Mouse (Mus musculus) neural tube, embryonic 15.5 days (tissue): ENCODE measurements around the gene Aars2. TPM values are rescaled to one million over a fixed set of nuclear protein-coding genes. Genes with fewer than 3 reads are reported as not detected.

ENCODE experiments used
- ATAC-seq: fragments of 200-750 bp; cut with Nextera tagmentation; 2 replicates; pipeline ENCODE4 v1.8.0; 2017; ENCODE audit warnings: mild to moderate bottlenecking, moderate TSS enrichment, moderate library complexity; ENCODE audit not compliant: low FRiP score
- H3K27ac ChIP-seq: fragments of 300-500 bp; sonication (generic); replicated peaks from 2 replicates; pipeline ENCODE4 v1.5.1; 2015; ENCODE audit warnings: mild to moderate bottlenecking, inconsistent platforms
- H3K27me3 ChIP-seq: fragments of 300-500 bp; sonication (generic); replicated peaks from 2 replicates; pipeline ENCODE4 v1.6.1; 2015; ENCODE audit warnings: inconsistent platforms
- H3K36me3 ChIP-seq: fragments of 300-500 bp; sonication (generic); 2 replicates; pipeline ENCODE4 v1.6.1; 2015; ENCODE audit warnings: inconsistent platforms
- H3K4me1 ChIP-seq: fragments of 300-500 bp; sonication (generic); 2 replicates; pipeline ENCODE4 v1.6.1; 2015; ENCODE audit warnings: inconsistent platforms
- H3K4me2 ChIP-seq: fragments of 300-500 bp; sonication (generic); 2 replicates; pipeline ENCODE4 v1.6.1; 2015; ENCODE audit warnings: inconsistent platforms, mild to moderate bottlenecking, moderate library complexity
- H3K4me3 ChIP-seq: fragments of 300-500 bp; sonication (generic); replicated peaks from 2 replicates; pipeline ENCODE4 v1.5.1; 2015; ENCODE audit warnings: mild to moderate bottlenecking, inconsistent platforms
- H3K9ac ChIP-seq: fragments of 300-500 bp; sonication (generic); replicated peaks from 2 replicates; pipeline ENCODE4 v1.6.1; 2015; ENCODE audit warnings: mild to moderate bottlenecking, inconsistent platforms
- H3K9me3 ChIP-seq: fragments of 300-500 bp; sonication (generic); replicated peaks from 2 replicates; pipeline ENCODE4 v1.6.1; 2016; ENCODE audit warnings: inconsistent platforms
- WGBS: fragments of 180-500 bp; shearing (Covaris S2); methylation state at CpG from one replicate; pipeline ENCODE4 v1.1.7; 2015; ENCODE audit warnings: mixed read lengths; 5-methylcytosine and 5-hydroxymethylcytosine counted together
- polyA plus RNA-seq: library from polyadenylated mRNA; unstranded; fragments of >200 nt; fragmentation: Nextera tagmentation; extraction: Ambion mirVana; gene quantifications from 2 replicates; pipeline ENCODE4 v1.2.1, GENCODE M21; 2015

Aars2 gene
- 18.0 and 19.4 TPM in 2 replicates for polyA plus RNA-seq

DNA sequence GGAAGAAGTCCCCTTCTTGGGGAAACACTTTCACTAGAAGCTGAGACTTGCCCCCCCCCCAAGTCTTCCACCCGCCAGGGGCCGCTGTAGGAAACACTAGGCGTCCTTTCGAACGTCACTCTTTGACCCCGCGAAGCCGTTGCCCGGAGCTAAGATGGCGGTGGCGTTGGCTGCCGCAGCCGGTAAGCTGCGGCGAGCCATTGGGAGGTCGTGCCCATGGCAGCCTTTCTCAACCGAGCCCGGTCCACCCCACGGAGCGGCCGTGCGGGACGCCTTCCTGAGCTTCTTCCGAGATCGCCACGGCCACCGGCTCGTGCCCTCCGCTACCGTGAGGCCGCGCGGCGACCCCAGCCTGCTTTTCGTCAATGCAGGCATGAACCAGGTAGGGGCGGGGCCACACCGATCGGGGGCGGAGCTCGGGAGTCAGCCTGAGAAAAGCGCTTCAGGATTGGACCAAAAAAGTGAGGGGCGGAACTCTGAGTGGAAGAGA lies at the start of gene Aars2:
Gene Aars2, plus strand, starts transcription at position 142 of the 490 bp plus-strand sequence.
- H3K9me3 ChIP-seq = no peaks in the 10 kb centered on the region
- H3K4me1 ChIP-seq = peaks cover 18% of the 10 kb centered on the region
- peak within 1 kb of the TSS; percentile 85 for H3K9ac ChIP-seq
- peaks cover 29% of the 10 kb centered on the region for H3K36me3 ChIP-seq
- WGBS = under 1% methylated on average over 42 of the region's 42 CpGs
- peak within 1 kb of the TSS; percentile 54 for H3K4me2 ChIP-seq
- no peaks in the 10 kb centered on the region for H3K27me3 ChIP-seq
- peak within 1 kb of the TSS; percentile 93 for H3K4me3 ChIP-seq
- peak; percentile 97 for ATAC-seq
- H3K27ac ChIP-seq = peak within 1 kb of the TSS; percentile 98

DNA sequence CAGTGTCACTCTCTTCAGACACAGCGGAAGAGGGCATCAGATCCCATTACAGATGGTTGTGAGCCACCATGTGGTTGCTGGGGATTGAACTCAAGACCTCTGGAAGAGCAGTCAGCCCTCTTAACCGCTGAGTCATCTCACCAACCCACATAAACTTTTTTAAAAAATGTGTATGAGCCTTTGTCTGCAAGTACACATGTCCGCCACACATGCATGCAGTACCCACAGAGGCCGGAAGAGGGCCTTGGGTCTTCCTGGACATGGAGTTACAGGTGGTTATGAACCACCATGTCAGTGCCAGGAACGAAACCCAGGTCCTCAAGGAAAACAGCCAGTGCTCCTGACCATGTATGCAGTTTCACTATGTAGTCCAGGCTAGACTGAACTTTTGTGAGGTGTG lies 49.2 kb upstream of the Aars2 start:
- H3K27me3 ChIP-seq = no peaks in the 10 kb centered on the region
- no peaks in the 10 kb centered on the region for H3K9me3 ChIP-seq
- WGBS = 91% methylated on average over 5 of the region's 5 CpGs
- H3K4me3 ChIP-seq = no peak overlapping the region
- H3K36me3 ChIP-seq = no peaks in the 10 kb centered on the region
- no peak for ATAC-seq
- H3K4me2 ChIP-seq = no peak overlapping the region
- H3K4me1 ChIP-seq = peaks cover 7% of the 10 kb centered on the region
- H3K27ac ChIP-seq = no peak overlapping the region
- H3K9ac ChIP-seq = no peak overlapping the region

GRCm38 (mm10) chr17:45458516-45458915 lies 48.1 kb upstream of the Aars2 start:
- Histone ChIP-seq H3K9ac (no peak overlapping the region), H3K4me3 (no peak overlapping the region), H3K4me2 (no peak overlapping the region), H3K36me3 (no peaks in the 10 kb centered on the region), H3K27me3 (no peaks in the 10 kb centered on the region), H3K27ac (no peak overlapping the region), H3K4me1 (peaks cover 7% of the 10 kb centered on the region), H3K9me3 (no peaks in the 10 kb centered on the region)
- WGBS = 90% methylated on average over 4 of the region's 4 CpGs
- ATAC-seq = no peak

DNA sequence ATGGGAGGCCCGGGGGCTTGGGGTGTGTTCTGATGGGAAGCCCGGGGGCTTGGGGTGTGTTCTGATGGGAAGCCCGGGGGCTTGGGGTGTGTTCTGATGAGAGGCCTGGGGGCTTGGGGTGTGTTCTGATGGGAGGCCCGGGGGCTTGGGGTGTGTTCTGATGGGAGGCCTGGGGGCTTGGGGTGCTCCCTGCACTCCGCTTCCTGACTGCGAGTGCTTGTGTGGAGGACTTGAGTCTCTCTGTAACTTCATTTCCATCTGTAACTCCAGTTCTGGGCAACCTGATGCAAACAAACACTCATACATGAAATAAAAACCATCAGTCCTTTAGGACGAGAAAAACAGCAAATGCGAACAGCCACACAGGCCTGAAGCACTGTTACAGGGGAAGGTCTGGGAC lies 47.6 kb upstream of the Aars2 start:
- no peaks in the 10 kb centered on the region for H3K9me3 ChIP-seq
- no peak overlapping the region for H3K4me2 ChIP-seq
- H3K4me1 ChIP-seq = peaks cover 7% of the 10 kb centered on the region
- H3K27me3 ChIP-seq = no peaks in the 10 kb centered on the region
- H3K9ac ChIP-seq = no peak overlapping the region
- H3K36me3 ChIP-seq = no peaks in the 10 kb centered on the region
- ATAC-seq = no peak
- WGBS = 91% methylated on average over 8 of the region's 8 CpGs
- no peak overlapping the region for H3K4me3 ChIP-seq
- H3K27ac ChIP-seq = no peak overlapping the region

DNA sequence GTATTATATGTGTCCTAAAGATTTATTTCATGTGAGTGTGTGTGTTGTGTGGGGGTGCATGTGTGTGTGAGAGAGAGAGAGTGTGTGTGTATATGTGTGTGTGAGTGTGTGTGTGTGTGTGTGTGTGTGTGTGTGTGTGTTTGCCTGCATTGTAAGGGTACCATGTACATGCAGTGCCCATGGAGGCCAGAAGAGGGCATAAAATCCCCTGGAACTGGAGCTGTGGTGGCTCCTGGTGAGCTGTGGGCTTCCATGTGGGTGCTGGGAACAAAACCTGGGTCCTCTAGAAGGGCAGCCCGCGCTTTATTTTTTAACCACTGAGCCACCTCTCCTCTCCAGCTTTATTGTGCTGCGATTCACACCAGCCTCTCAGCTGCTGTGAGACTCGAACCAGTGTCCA lies 44.1 kb upstream of the Aars2 start:
- ATAC-seq = no peak
- WGBS = 94% methylated on average over 4 of the region's 4 CpGs
- no peaks in the 10 kb centered on the region for H3K27me3 ChIP-seq
- H3K9ac ChIP-seq = no peak overlapping the region
- H3K4me2 ChIP-seq = no peak overlapping the region
- H3K9me3 ChIP-seq = no peaks in the 10 kb centered on the region
- no peaks in the 10 kb centered on the region for H3K36me3 ChIP-seq
- no peak overlapping the region for H3K27ac ChIP-seq
- no peaks in the 10 kb centered on the region for H3K4me1 ChIP-seq
- H3K4me3 ChIP-seq = no peak overlapping the region

DNA sequence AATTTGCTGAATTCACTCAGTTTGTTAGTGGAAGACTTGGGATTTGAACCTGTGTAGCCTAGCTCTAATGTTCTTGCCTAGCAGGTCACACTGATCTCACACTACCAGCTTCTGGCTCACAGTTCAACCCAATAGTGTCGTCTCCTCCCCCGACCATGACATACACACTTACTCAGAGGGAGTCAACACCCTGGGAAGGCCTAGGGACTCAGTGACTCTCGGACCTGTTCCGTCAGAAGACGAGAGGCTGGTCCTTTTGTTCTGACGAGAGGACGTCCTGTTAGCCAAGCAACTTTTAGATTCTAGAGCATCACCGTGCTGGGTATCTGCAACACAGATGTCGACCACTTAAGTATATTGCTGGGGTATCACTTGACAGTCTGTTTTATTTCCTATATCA lies 42.4 kb upstream of the Aars2 start:
- WGBS = 90% methylated on average over 9 of the region's 9 CpGs
- Histone ChIP-seq H3K4me3 (no peak overlapping the region), H3K4me1 (no peaks in the 10 kb centered on the region), H3K9me3 (no peaks in the 10 kb centered on the region), H3K36me3 (no peaks in the 10 kb centered on the region), H3K27ac (no peak overlapping the region), H3K4me2 (no peak overlapping the region), H3K27me3 (no peaks in the 10 kb centered on the region), H3K9ac (no peak overlapping the region)
- no peak for ATAC-seq

- H3K4me2 ChIP-seq = no peak overlapping the region
- no peaks in the 10 kb centered on the region for H3K9me3 ChIP-seq
- no peaks in the 10 kb centered on the region for H3K4me1 ChIP-seq
- no peak overlapping the region for H3K9ac ChIP-seq
- H3K36me3 ChIP-seq = no peaks in the 10 kb centered on the region
- WGBS = 70% methylated on average over 2 of the region's 2 CpGs
- no peaks in the 10 kb centered on the region for H3K27me3 ChIP-seq
- no peak overlapping the region for H3K27ac ChIP-seq
- H3K4me3 ChIP-seq = no peak overlapping the region
- ATAC-seq = no peak
These were observed 39.9 kb upstream of the Aars2 start for GRCm38 (mm10) chr17:45466701-45467100.

DNA sequence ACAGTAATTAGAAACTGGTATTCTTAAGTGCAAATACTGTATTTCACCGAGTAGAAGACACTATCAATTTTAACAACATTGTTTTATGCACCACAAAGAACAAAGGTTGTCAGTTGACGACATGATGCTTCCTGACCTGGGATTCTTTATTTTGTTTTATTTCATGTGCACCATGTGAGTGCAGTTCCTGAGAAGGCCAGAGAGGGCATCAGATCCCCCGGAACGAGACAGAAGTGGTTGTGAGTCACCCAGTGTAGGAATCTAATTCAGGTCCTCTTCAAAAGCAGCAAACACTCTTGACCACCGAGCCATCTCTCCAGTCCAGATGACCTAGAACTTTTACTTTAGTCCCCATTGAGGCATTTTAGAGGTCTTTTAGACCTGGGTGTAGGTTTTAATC lies 38.3 kb upstream of the Aars2 start:
- WGBS = 78% methylated on average over 5 of the region's 5 CpGs
- ATAC-seq = no peak

GRCm38 (mm10) chr17:45470726-45471125 lies 35.9 kb upstream of the Aars2 start:
- Histone ChIP-seq H3K4me2 (no peak overlapping the region), H3K27me3 (no peaks in the 10 kb centered on the region), H3K4me3 (no peak overlapping the region), H3K4me1 (peaks cover 10% of the 10 kb centered on the region; the same call in 1 of the 2 replicates), H3K27ac (no peak overlapping the region), H3K9me3 (no peaks in the 10 kb centered on the region), H3K9ac (no peak overlapping the region), H3K36me3 (no peaks in the 10 kb centered on the region)
- 89% methylated on average over 7 of the region's 7 CpGs for WGBS
- no peak for ATAC-seq

More for the DNA sequence above, 38.3 kb upstream of the Aars2 start:
- Histone ChIP-seq H3K36me3 (no peaks in the 10 kb centered on the region), H3K27me3 (no peaks in the 10 kb centered on the region), H3K4me2 (no peak overlapping the region), H3K4me3 (no peak overlapping the region), H3K4me1 (no peaks in the 10 kb centered on the region), H3K9me3 (no peaks in the 10 kb centered on the region), H3K27ac (no peak overlapping the region), H3K9ac (no peak overlapping the region)

GRCm38 (mm10) chr17:45473667-45474066 lies 33.0 kb upstream of the Aars2 start:
- no peak for ATAC-seq
- no peak overlapping the region for H3K9ac ChIP-seq

DNA sequence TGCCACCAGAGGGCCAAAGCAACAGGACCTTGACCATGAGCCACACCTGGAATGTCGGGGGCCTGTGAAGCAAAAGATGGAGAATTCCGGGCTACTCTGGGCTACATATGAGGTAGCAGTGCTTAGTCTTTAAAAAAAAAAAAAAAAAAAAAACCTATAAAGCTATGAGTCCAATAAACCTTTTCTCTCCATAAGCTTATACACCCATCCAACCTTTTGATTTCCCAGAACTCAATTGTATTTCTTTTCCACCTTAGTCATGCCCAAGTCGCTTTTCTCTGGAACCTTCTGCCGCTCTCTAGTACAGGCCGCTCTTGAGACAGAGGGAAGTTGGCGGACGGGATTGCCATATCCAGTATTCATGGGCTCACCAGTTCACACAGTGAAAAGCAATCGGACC lies 32.5 kb upstream of the Aars2 start:
- Histone ChIP-seq H3K9me3 (no peaks in the 10 kb centered on the region), H3K36me3 (no peaks in the 10 kb centered on the region), H3K27ac (peak overlapping the region; percentile 71), H3K4me2 (peak overlapping the region; percentile 65), H3K27me3 (0 out of 2 replicates have a peak, but pooled peaks cover 2% of the 10 kb centered on the region), H3K9ac (no peak overlapping the region), H3K4me3 (peak overlapping the region; percentile 42), H3K4me1 (peaks cover 10% of the 10 kb centered on the region; the same call in 1 of the 2 replicates)
- WGBS = 71% methylated on average over 8 of the region's 8 CpGs
- peak; percentile 9; the same call in 1 of the 2 replicates for ATAC-seq

More at GRCm38 (mm10) chr17:45473667-45474066, 33.0 kb upstream of the Aars2 start:
- Histone ChIP-seq H3K4me3 (no peak overlapping the region), H3K27me3 (0 out of 2 replicates have a peak, but pooled peaks cover 2% of the 10 kb centered on the region), H3K36me3 (no peaks in the 10 kb centered on the region), H3K4me2 (no peak overlapping the region), H3K9me3 (no peaks in the 10 kb centered on the region), H3K27ac (no peak overlapping the region), H3K4me1 (peaks cover 10% of the 10 kb centered on the region; the same call in 1 of the 2 replicates)
- WGBS = 85% methylated on average over 6 of the region's 6 CpGs

DNA sequence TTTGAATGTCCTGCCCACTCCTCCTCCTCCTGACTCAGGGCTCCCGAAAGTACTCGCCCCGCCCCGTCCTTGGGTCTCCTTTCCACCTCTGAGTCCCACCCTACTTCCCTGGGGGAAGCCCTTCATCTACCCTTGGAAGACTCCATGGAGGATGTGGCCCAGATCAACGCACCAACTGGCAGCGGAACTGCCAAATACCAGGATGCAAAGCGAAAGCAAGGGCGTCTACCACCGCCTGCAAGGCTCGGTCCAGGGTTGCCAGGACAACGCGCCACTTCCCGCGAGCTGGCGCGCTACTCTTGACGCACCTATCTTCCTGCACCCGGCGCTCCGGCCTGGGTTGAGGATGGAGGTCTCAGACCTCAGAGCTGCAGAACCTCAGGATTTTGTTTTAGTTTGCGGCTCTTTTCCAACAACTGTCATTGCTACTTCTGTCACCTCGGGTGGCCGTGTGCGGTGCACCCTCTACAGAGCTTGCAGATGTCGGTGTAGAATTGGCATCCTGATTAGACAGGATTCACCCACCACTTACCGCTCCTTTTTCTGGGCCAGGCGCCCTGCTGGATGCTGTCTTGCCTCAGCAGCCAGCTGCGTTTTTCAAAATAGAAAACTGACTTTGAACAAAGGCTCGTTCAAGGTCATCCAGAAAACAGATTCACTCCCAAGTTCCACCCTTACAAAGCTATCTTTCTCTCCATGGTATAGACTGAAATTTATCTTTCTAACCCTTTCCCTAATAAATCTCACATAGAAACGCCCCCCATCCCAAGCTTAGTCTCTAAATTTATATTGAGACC lies 31.8 kb upstream of the Aars2 start, which contains the start of gene Spats1:
Gene Spats1, minus strand, starts transcription at position 747 of the 797 bp plus-strand sequence.
- no peaks in the 10 kb centered on the region for H3K36me3 ChIP-seq
- WGBS = 4% methylated on average over 30 of the region's 30 CpGs
- peak within 1 kb of the TSS; percentile 71 for H3K27ac ChIP-seq
- peak; percentile 86 for ATAC-seq
- H3K4me3 ChIP-seq = peak within 1 kb of the TSS; percentile 42
- H3K4me1 ChIP-seq = peaks cover 10% of the 10 kb centered on the region; the same call in 1 of the 2 replicates
- peak within 1 kb of the TSS; percentile 42 for H3K9ac ChIP-seq
- peak within 1 kb of the TSS; percentile 65 for H3K4me2 ChIP-seq
- H3K27me3 ChIP-seq = 0 out of 2 replicates have a peak, but pooled peaks cover 2% of the 10 kb centered on the region
- no peaks in the 10 kb centered on the region for H3K9me3 ChIP-seq
